Mouse (Mus musculus) cerebellum, adult 2 months (tissue): ENCODE measurements around the gene Pcgf2.

ENCODE experiments used
- CTCF ChIP-seq: fragments of 200-500 bp; IDR thresholded peaks from 2 replicates; pipeline ENCODE4 v1.5.1; 2011; ENCODE audit warnings: low read depth, mild to moderate bottlenecking, control low read depth, low read length, moderate library complexity, borderline replicate concordance; ENCODE audit not compliant: insufficient read depth
- POLR2A ChIP-seq: fragments of 200-500 bp; IDR thresholded peaks from 2 replicates; pipeline ENCODE4 v1.6.1; 2011; ENCODE audit warnings: low read length, control low read depth, borderline replicate concordance; ENCODE audit not compliant: insufficient read depth

- TF ChIP-seq CTCF (no peak), POLR2A (no peak)
Measured at GRCm38 (mm10) chr11:97684063-97684680, 16.1 kb downstream of the Pcgf2 start.
